ENCODE assay signal across 13 mouse cellular contexts in the genomic region with DNA sequence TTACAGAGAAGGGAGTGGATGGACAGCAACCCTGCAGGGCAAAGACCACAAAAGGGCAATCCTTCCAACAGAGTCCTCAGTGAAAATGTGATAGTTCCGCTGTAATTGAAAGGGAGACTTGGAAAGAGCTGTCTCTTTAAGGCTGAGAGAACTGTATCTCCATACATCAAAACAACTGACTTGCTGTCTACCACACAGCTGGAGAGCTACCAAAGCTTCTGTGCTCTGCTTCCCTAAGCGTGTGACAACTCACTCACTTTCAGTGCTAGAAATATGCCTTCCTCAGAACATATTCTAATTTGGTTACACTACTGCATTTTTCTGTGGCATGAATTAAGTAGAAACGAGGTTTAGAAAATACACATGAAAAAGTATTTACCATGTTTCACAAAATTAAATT. TPM values are rescaled to one million over a fixed set of nuclear protein-coding genes. Genes with fewer than 3 reads are reported as not detected.
DNase-seq lines count a peak whose midpoint lies in the region; ATAC-seq and TF ChIP-seq lines count a peak whose summit lies in the region.
"Had no signal": no experiment of that assay in that cellular context is flagged by ENCODE, and none has a peak within 500 bp of the region (broad histone marks: within the 10 kb centered on the region; RNA-seq: fewer than 3 reads in every experiment).

No protein-coding gene starts in this region.

- no peaks in the 10 kb centered on the region for H3K79me2 ChIP-seq in liver, adult 2 months (ENCODE audit: control insufficient read depth, insufficient read depth, low read length)

- no peak overlapping the region for H3K4me2 ChIP-seq in liver, embryonic 11.5 days
- no peak overlapping the region for H3K4me2 ChIP-seq in intestine, embryonic 15.5 days (replicated peaks)
- H3K4me2 ChIP-seq: embryonic facial prominence, embryonic 12.5 days; limb, embryonic 12.5 days had no signal

- no peak overlapping the region for H3K4me3 ChIP-seq in liver, adult 2 months (ENCODE audit: insufficient read depth, low read depth, low read length)
- no peak overlapping the region for H3K4me3 ChIP-seq in liver, embryonic 11.5 days (ENCODE audit: low read depth, low read length)
- H3K4me3 ChIP-seq in intestine, embryonic 15.5 days (replicated peaks) = no peak overlapping the region
- H3K4me3 ChIP-seq: embryonic facial prominence, embryonic 12.5 days; limb, embryonic 12.5 days had no signal

- H3K27me3 ChIP-seq in liver, adult 2 months (ENCODE audit: control insufficient read depth, insufficient read depth, low read length) = no peaks in the 10 kb centered on the region
- H3K27me3 ChIP-seq in liver, embryonic 11.5 days (replicated peaks; ENCODE audit: control insufficient read depth, insufficient read depth, low read length) = no peaks in the 10 kb centered on the region
- H3K27me3 ChIP-seq in intestine, embryonic 15.5 days (replicated peaks) = no peaks in the 10 kb centered on the region
- H3K27me3 ChIP-seq: embryonic facial prominence, embryonic 12.5 days; limb, embryonic 12.5 days had no signal

- no peak for TF ChIP-seq CTCF in liver, adult 2 months (IDR thresholded peaks at IDR 0.05; ENCODE audit: low read depth, low read length)

- ATAC-seq in liver, embryonic 11.5 days (replicated peaks; ENCODE audit: low FRiP score) = no peak
- peak; percentile 74 for ATAC-seq in intestine, embryonic 15.5 days
- ATAC-seq in monocyte, adult 5-6 weeks (replicated peaks; ENCODE audit: insufficient number of reproducible peaks, low FRiP score, low TSS enrichment, poor library complexity, severe bottlenecking) = no peak

- H3K9me3 ChIP-seq in liver, embryonic 11.5 days (ENCODE audit: control insufficient read depth, low read length) = no peaks in the 10 kb centered on the region
- no peaks in the 10 kb centered on the region for H3K9me3 ChIP-seq in intestine, embryonic 15.5 days
- H3K9me3 ChIP-seq: embryonic facial prominence, embryonic 12.5 days; limb, embryonic 12.5 days had no signal

- no peak for TF ChIP-seq POLR2A in liver, adult 2 months (IDR thresholded peaks at IDR 0.05; ENCODE audit: extremely low read depth, insufficient read depth, low read length)

- peak; percentile 38 to 70 for DNase-seq in frontal cortex, adult 2 months (ENCODE audit: extremely low spot score in 1 of 2, low spot score in 1 of 2)
- DNase-seq in frontal cortex, postnatal 14 days (ENCODE audit: low spot score in 2 of 2) = no peak
- DNase-seq in liver, adult 2 months (ENCODE audit: extremely low read depth, low read depth, low spot score) = peak; percentile 24
- DNase-seq in liver, embryonic 11.5 days (ENCODE audit: low spot score) = no peak
- DNase-seq in ZHBTc4 (ENCODE audit: low read depth, low spot score) = peak; percentile 9
- DNase-seq in urinary bladder, adult 2 months (ENCODE audit: low spot score) = no peak
- DNase-seq: gastrocnemius, postnatal 36 days; kidney, adult 11 months; thymus, adult 2 months had no signal

- 77% methylated on average over 3 of the region's 3 CpGs for WGBS in liver, adult 2 months
- 67% methylated on average over 3 of the region's 3 CpGs for WGBS in liver, embryonic 11.5 days
- WGBS in intestine, embryonic 15.5 days = 40% methylated on average over 3 of the region's 3 CpGs

- no peaks in the 10 kb centered on the region for H3K4me1 ChIP-seq in liver, adult 2 months (ENCODE audit: control insufficient read depth, insufficient read depth, low read length)
- peaks cover 8% of the 10 kb centered on the region; the same call in 1 of the 2 replicates for H3K4me1 ChIP-seq in liver, embryonic 11.5 days (replicated peaks; ENCODE audit: control insufficient read depth, insufficient read depth, low read length)
- H3K4me1 ChIP-seq in intestine, embryonic 15.5 days (replicated peaks) = peaks cover 11% of the 10 kb centered on the region; the same call in 1 of the 2 replicates
- H3K4me1 ChIP-seq: limb, embryonic 12.5 days had no signal

- H3K36me3 ChIP-seq in liver, adult 2 months (ENCODE audit: control insufficient read depth, insufficient read depth, low read length) = no peaks in the 10 kb centered on the region
- H3K36me3 ChIP-seq in liver, embryonic 11.5 days (ENCODE audit: control insufficient read depth, insufficient read depth, low read length) = no peaks in the 10 kb centered on the region
- H3K36me3 ChIP-seq in intestine, embryonic 15.5 days = no peaks in the 10 kb centered on the region

- H3K9ac ChIP-seq in liver, adult 2 months (ENCODE audit: low read depth, low read length) = no peak overlapping the region
- H3K9ac ChIP-seq in liver, embryonic 11.5 days (ENCODE audit: low read depth, low read length) = no peak overlapping the region
- no peak overlapping the region for H3K9ac ChIP-seq in intestine, embryonic 15.5 days
- H3K9ac ChIP-seq: embryonic facial prominence, embryonic 12.5 days; limb, embryonic 12.5 days had no signal

- H3K27ac ChIP-seq in liver, adult 2 months (replicated peaks; ENCODE audit: insufficient read depth, low read depth, low read length) = no peak overlapping the region
- H3K27ac ChIP-seq in liver, embryonic 11.5 days (ENCODE audit: low read depth, low read length) = no peak overlapping the region
- H3K27ac ChIP-seq in intestine, embryonic 15.5 days = peak overlapping the region; percentile 24; the same call in 1 of the 2 replicates
- H3K27ac ChIP-seq: embryonic facial prominence, embryonic 12.5 days; limb, embryonic 12.5 days had no signal

RNA-seq across cellular contexts. Expression of a gene that starts 25.9 kb away (rescaled TPM):
- 1.4 and 1.9 TPM in 2 replicates for polyA plus RNA-seq in frontal cortex, adult 2 months (2012; rRNA removed)
- total RNA-seq in liver, adult 2 months (2014; rRNA removed) = 0.13 and 0.37 TPM in 2 replicates
- 0.16 and 0.21 TPM in 2 replicates for polyA plus RNA-seq in liver, adult 2 months (2012; rRNA removed)
- 0.92 and 1.1 TPM in 2 replicates for polyA plus RNA-seq in liver, embryonic 11.5 days (2014; fragmentation: Nextera tagmentation; extraction: Ambion mirVana)
- polyA plus RNA-seq in intestine, embryonic 15.5 days (2015; fragmentation: Nextera tagmentation; extraction: Ambion mirVana) = 29.4 and 29.6 TPM in 2 replicates
- polyA plus RNA-seq in urinary bladder, adult 2 months (2012; rRNA removed) = 2.8 and 4.4 TPM in 2 replicates
- not detected in 3 replicates for total RNA-seq in monocyte, adult 5-6 weeks (2017)

Comparison
In these comparisons a context has a peak if more than half of its experiments do, and no peak if none do; other contexts are left out.
1. DNase-seq: peak in frontal cortex, adult 2 months (2 of 2), liver, adult 2 months (single experiment) and ZHBTc4 (single experiment); none in frontal cortex, postnatal 14 days (0 of 2), liver, embryonic 11.5 days (single experiment) and urinary bladder, adult 2 months (single experiment).